Mouse (Mus musculus) brain, embryonic 14.5 days (tissue): ENCODE results near the gene Slc5a5.

ENCODE experiments used
- CTCF ChIP-seq: fragments of 200-500 bp; IDR thresholded peaks from 2 replicates; pipeline ENCODE4 v1.5.1; 2012; ENCODE audit warnings: inconsistent platforms, mild to moderate bottlenecking, moderate library complexity, borderline replicate concordance; ENCODE audit not compliant: insufficient read depth, insufficient read length; ENCODE audit errors: extremely low read depth
- POLR2A ChIP-seq: fragments of 200-500 bp; IDR thresholded peaks from 2 replicates; pipeline ENCODE4 v1.6.1; 2012; ENCODE audit warnings: mild to moderate bottlenecking, inconsistent platforms, borderline replicate concordance; ENCODE audit not compliant: poor library complexity, insufficient read depth, insufficient read length, severe bottlenecking; ENCODE audit errors: extremely low read depth

- no peak for TF ChIP-seq CTCF
- TF ChIP-seq POLR2A: no peak
Measured at GRCm38 (mm10) chr8:70874441-70874840, 18.1 kb downstream of the Slc5a5 start.
